Mouse (Mus musculus): ENCODE data around the gene Car10. TPM values are rescaled to one million over a fixed set of nuclear protein-coding genes. Genes with fewer than 3 reads are reported as not detected.

Car10 gene
- polyA plus RNA-seq, 1 experiment from 2014 or later, result 0.08 TPM

GRCm38 (mm10) chr11:93467711-93468110 lies 369.9 kb downstream of the Car10 start:
- whole genome bisulfite sequencing, result 83% methylated on average over 3 of the region's 3 CpGs

GRCm38 (mm10) chr11:93470771-93471170 lies 372.9 kb downstream of the Car10 start:
- DNase-seq (ENCODE audit: low spot score) (no peak), ATAC-seq (ENCODE audit: insufficient number of reproducible peaks, low FRiP score, low TSS enrichment, low read depth) (no peak)
- Histone ChIP-seq H3K9ac (ENCODE audit: low read length) (no peak overlapping the region), H3K4me1 (ENCODE audit: control insufficient read depth, insufficient read depth, low read length) (no peaks in the 10 kb centered on the region), H3K36me3 (ENCODE audit: control insufficient read depth, insufficient read depth, low read length) (no peaks in the 10 kb centered on the region), H3K4me3 (ENCODE audit: low read depth, low read length) (no peak overlapping the region), H3K4me2 (ENCODE audit: low read depth, severe bottlenecking) (no peak overlapping the region), H3K27ac (replicated peaks; ENCODE audit: low read depth, low read length) (no peak overlapping the region), H3K9me3 (ENCODE audit: control insufficient read depth, low read length) (no peaks in the 10 kb centered on the region), H3K27me3 (ENCODE audit: control insufficient read depth, insufficient read depth, low read length) (no peaks in the 10 kb centered on the region)
- WGBS, result 64% methylated on average over 7 of the region's 7 CpGs

More at GRCm38 (mm10) chr11:93467711-93468110, 369.9 kb downstream of the Car10 start:
- no peak overlapping the region for H3K4me2 ChIP-seq (ENCODE audit: low read depth, severe bottlenecking)
- no peaks in the 10 kb centered on the region for H3K27me3 ChIP-seq (ENCODE audit: control insufficient read depth, insufficient read depth, low read length)
- DNase-seq (ENCODE audit: low spot score), result no peak
- H3K27ac ChIP-seq (replicated peaks; ENCODE audit: low read depth, low read length), result no peak overlapping the region
- H3K9me3 ChIP-seq (ENCODE audit: control insufficient read depth, low read length), result no peaks in the 10 kb centered on the region
- no peak overlapping the region for H3K4me3 ChIP-seq (ENCODE audit: low read depth, low read length)
- H3K9ac ChIP-seq (ENCODE audit: low read length), result no peak overlapping the region
- no peak for ATAC-seq (ENCODE audit: insufficient number of reproducible peaks, low FRiP score, low TSS enrichment, low read depth)
- H3K36me3 ChIP-seq (ENCODE audit: control insufficient read depth, insufficient read depth, low read length), result no peaks in the 10 kb centered on the region
- H3K4me1 ChIP-seq (ENCODE audit: control insufficient read depth, insufficient read depth, low read length), result no peaks in the 10 kb centered on the region

- H3K4me1 ChIP-seq (ENCODE audit: control insufficient read depth, insufficient read depth, low read length), result no peaks in the 10 kb centered on the region
- H3K9ac ChIP-seq (ENCODE audit: low read length), result no peak overlapping the region
- WGBS, result 49% methylated on average over 10 of the region's 10 CpGs
- H3K27ac ChIP-seq (replicated peaks; ENCODE audit: low read depth, low read length), result no peak overlapping the region
- H3K36me3 ChIP-seq (ENCODE audit: control insufficient read depth, insufficient read depth, low read length), result no peaks in the 10 kb centered on the region
- no peaks in the 10 kb centered on the region for H3K27me3 ChIP-seq (ENCODE audit: control insufficient read depth, insufficient read depth, low read length)
- no peak overlapping the region for H3K4me3 ChIP-seq (ENCODE audit: low read depth, low read length)
- ATAC-seq (ENCODE audit: insufficient number of reproducible peaks, low FRiP score, low TSS enrichment, low read depth) (0 out of 2 replicates have a peak, but pooled peaks have one; percentile 57), DNase-seq (ENCODE audit: low spot score) (peak; percentile 78)
- H3K9me3 ChIP-seq (ENCODE audit: control insufficient read depth, low read length), result no peaks in the 10 kb centered on the region
- H3K4me2 ChIP-seq (ENCODE audit: low read depth, severe bottlenecking), result no peak overlapping the region
Measured at GRCm38 (mm10) chr11:93471573-93472179, 373.8 kb downstream of the Car10 start.

DNA sequence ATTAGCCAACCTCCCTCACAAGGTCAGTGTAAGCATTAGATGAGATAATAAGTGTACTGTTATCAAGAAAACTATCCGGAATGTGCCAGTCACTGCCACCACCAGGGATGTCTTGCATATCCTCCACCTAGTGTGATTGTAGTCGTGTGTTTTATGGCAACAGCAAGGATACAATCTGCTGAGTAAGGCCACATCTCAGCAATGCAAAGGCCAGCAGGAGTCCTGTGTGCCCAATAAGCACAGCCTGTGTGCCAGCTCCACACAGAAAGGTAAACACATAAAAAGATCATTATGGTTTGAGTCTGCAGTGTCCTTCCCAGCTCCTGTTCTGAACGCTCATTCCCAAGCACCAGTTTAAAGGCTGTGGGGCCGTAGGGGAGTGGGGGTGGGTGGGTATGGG lies 386.8 kb downstream of the Car10 start:
- H3K27ac ChIP-seq (replicated peaks; ENCODE audit: low read depth, low read length), result no peak overlapping the region
- ATAC-seq (ENCODE audit: insufficient number of reproducible peaks, low FRiP score, low TSS enrichment, low read depth), result no peak
- no peaks in the 10 kb centered on the region for H3K36me3 ChIP-seq (ENCODE audit: control insufficient read depth, insufficient read depth, low read length)
- H3K27me3 ChIP-seq (ENCODE audit: control insufficient read depth, insufficient read depth, low read length), result no peaks in the 10 kb centered on the region
- H3K9me3 ChIP-seq (ENCODE audit: control insufficient read depth, low read length), result no peaks in the 10 kb centered on the region
- H3K4me1 ChIP-seq (ENCODE audit: control insufficient read depth, insufficient read depth, low read length), result no peaks in the 10 kb centered on the region
- H3K4me2 ChIP-seq (ENCODE audit: low read depth, severe bottlenecking), result no peak overlapping the region
- 76% methylated on average over 4 of the region's 4 CpGs for WGBS
- no peak overlapping the region for H3K9ac ChIP-seq (ENCODE audit: low read length)
- H3K4me3 ChIP-seq (ENCODE audit: low read depth, low read length), result no peak overlapping the region
- no peak for DNase-seq (ENCODE audit: low spot score)

GRCm38 (mm10) chr11:93487021-93487420 lies 389.2 kb downstream of the Car10 start:
- H3K4me3 ChIP-seq (ENCODE audit: low read depth, low read length), result no peak overlapping the region
- DNase-seq (ENCODE audit: low spot score) (no peak), ATAC-seq (ENCODE audit: insufficient number of reproducible peaks, low FRiP score, low TSS enrichment, low read depth) (no peak)
- no peak overlapping the region for H3K4me2 ChIP-seq (ENCODE audit: low read depth, severe bottlenecking)
- H3K9ac ChIP-seq (ENCODE audit: low read length), result no peak overlapping the region
- no peaks in the 10 kb centered on the region for H3K27me3 ChIP-seq (ENCODE audit: control insufficient read depth, insufficient read depth, low read length)
- H3K36me3 ChIP-seq (ENCODE audit: control insufficient read depth, insufficient read depth, low read length), result no peaks in the 10 kb centered on the region
- H3K27ac ChIP-seq (replicated peaks; ENCODE audit: low read depth, low read length), result no peak overlapping the region
- WGBS, result 89% methylated on average over 1 of the region's 1 CpGs
- no peaks in the 10 kb centered on the region for H3K4me1 ChIP-seq (ENCODE audit: control insufficient read depth, insufficient read depth, low read length)
- H3K9me3 ChIP-seq (ENCODE audit: control insufficient read depth, low read length), result no peaks in the 10 kb centered on the region

DNA sequence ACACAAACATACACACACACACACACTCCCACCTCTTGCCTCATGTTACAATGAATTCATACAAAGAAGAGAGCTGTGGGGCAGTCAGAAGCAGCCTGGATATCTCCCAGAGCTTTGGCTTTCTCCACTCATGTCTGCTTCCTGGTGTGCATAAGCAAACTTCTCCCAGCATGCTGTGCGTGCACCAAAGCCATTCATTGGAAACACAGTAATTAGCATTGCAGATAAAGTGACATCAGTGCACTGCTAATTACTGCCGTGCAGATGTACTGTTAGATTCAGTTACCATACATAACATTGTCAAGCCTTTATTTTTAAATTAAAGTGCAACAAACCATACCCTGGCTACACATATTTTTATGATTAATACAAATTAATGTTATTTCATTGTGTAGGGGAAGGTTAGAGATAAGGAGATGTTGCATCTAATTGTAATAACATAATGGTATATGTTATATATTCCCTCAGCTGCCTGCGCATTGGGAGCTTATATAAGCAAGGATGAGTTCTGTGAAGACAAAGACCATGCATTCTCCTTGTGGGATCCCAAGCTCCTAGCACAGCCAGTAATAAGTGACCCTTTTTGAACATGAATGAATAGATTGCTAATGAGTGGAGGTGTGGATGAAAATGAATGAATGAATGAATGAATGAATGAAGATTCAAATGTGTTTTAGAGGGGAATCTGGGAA lies 390.2 kb downstream of the Car10 start:
- no peak overlapping the region for H3K9ac ChIP-seq (ENCODE audit: low read length)
- H3K9me3 ChIP-seq (ENCODE audit: control insufficient read depth, low read length), result no peaks in the 10 kb centered on the region
- no peaks in the 10 kb centered on the region for H3K27me3 ChIP-seq (ENCODE audit: control insufficient read depth, insufficient read depth, low read length)
- 91% methylated on average over 3 of the region's 3 CpGs for WGBS
- ATAC-seq (ENCODE audit: insufficient number of reproducible peaks, low FRiP score, low TSS enrichment, low read depth), result no peak
- no peak overlapping the region for H3K4me3 ChIP-seq (ENCODE audit: low read depth, low read length)
- no peaks in the 10 kb centered on the region for H3K36me3 ChIP-seq (ENCODE audit: control insufficient read depth, insufficient read depth, low read length)
- H3K27ac ChIP-seq (replicated peaks; ENCODE audit: low read depth, low read length), result no peak overlapping the region
- no peak for DNase-seq (ENCODE audit: low spot score)
- H3K4me1 ChIP-seq (ENCODE audit: control insufficient read depth, insufficient read depth, low read length), result no peaks in the 10 kb centered on the region
- H3K4me2 ChIP-seq (ENCODE audit: low read depth, severe bottlenecking), result no peak overlapping the region

GRCm38 (mm10) chr11:93490211-93490820 lies 392.5 kb downstream of the Car10 start:
- H3K36me3 ChIP-seq (ENCODE audit: control insufficient read depth, insufficient read depth, low read length), result no peaks in the 10 kb centered on the region
- H3K9ac ChIP-seq (ENCODE audit: low read length), result no peak overlapping the region
- H3K9me3 ChIP-seq (ENCODE audit: control insufficient read depth, low read length), result no peaks in the 10 kb centered on the region
- DNase-seq (ENCODE audit: low spot score) (no peak), ATAC-seq (ENCODE audit: insufficient number of reproducible peaks, low FRiP score, low TSS enrichment, low read depth) (no peak)
- H3K27ac ChIP-seq (replicated peaks; ENCODE audit: low read depth, low read length), result no peak overlapping the region
- no peak overlapping the region for H3K4me2 ChIP-seq (ENCODE audit: low read depth, severe bottlenecking)
- 84% methylated on average over 11 of the region's 11 CpGs for WGBS
- H3K4me3 ChIP-seq (ENCODE audit: low read depth, low read length), result no peak overlapping the region
- H3K27me3 ChIP-seq (ENCODE audit: control insufficient read depth, insufficient read depth, low read length), result no peaks in the 10 kb centered on the region
- no peaks in the 10 kb centered on the region for H3K4me1 ChIP-seq (ENCODE audit: control insufficient read depth, insufficient read depth, low read length)

GRCm38 (mm10) chr11:93497896-93498295 lies 400.1 kb downstream of the Car10 start:
- Histone ChIP-seq H3K36me3 (ENCODE audit: control insufficient read depth, insufficient read depth, low read length) (no peaks in the 10 kb centered on the region), H3K9me3 (ENCODE audit: control insufficient read depth, low read length) (no peaks in the 10 kb centered on the region), H3K27ac (replicated peaks; ENCODE audit: low read depth, low read length) (no peak overlapping the region), H3K4me2 (ENCODE audit: low read depth, severe bottlenecking) (no peak overlapping the region), H3K4me3 (ENCODE audit: low read depth, low read length) (no peak overlapping the region), H3K27me3 (ENCODE audit: control insufficient read depth, insufficient read depth, low read length) (no peaks in the 10 kb centered on the region), H3K4me1 (ENCODE audit: control insufficient read depth, insufficient read depth, low read length) (peaks cover 9% of the 10 kb centered on the region), H3K9ac (ENCODE audit: low read length) (no peak overlapping the region)
- DNase-seq (ENCODE audit: low spot score), result no peak
- WGBS, result 89% methylated on average over 6 of the region's 6 CpGs
- ATAC-seq (ENCODE audit: insufficient number of reproducible peaks, low FRiP score, low TSS enrichment, low read depth), result no peak

Data from limb, embryonic 11.5 days (tissue).